Mouse (Mus musculus) CD8-positive naive resting alpha-beta T cell, adult 2 months (primary cell): Measurements from ENCODE around the gene Hp1bp3.

Source experiments
- DNase-seq, 2 experiments: peaks; one replicate each; pipeline ENCODE4 v3.0.0; 2022; ENCODE audit warnings: low read depth in 2 of 2, low spot score in 2 of 2

Gene Hp1bp3

DNA sequence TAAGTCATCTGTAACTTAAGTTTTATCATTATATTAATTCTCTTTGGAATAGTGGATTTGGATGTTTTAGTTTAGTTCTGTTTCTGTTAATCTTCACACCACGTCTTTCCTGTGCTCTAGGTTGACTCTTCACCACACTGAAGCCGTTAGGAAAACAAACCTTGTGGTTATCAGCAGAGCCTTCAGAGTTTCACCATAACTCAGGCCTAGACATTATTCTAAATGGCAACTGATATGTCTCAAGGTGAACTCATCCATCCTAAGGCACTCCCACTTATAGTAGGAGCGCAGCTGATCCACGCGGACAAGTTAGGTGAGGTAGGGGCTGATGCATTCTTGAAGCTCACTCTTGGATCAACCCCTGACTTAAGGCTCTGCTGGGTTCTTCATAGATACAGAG lies 5.3 kb downstream of the Hp1bp3 start:
- no peak for DNase-seq

GRCm38 (mm10) chr4:138222396-138222795 lies 6.3 kb downstream of the Hp1bp3 start:
- DNase-seq, result no peak

DNA sequence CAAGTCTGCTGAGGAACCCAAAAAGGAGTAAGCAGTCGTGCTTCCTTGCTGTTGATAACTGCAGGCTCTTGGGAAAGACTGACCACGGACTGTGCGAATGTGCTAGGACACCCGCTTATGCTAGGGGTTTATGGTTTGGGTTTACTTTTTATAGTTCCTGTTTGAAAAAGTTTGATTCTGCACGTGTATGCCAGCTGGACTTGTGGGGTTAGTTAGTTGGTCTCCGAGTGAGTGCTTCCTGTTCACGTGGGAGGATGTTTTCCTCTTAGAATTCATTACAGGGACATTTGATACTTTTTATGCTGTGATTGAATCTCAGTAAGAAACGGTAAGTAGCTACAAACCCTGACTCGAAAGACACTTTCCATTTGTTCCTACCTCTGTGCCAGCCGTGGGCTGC lies 7.5 kb downstream of the Hp1bp3 start:
- DNase-seq, result no peak

- no peak for DNase-seq
Observed at GRCm38 (mm10) chr4:138246756-138247665, 30.9 kb downstream of the Hp1bp3 start.

GRCm38 (mm10) chr4:138250088-138250960 lies 34.2 kb downstream of the Hp1bp3 start, which contains the start of the genes Sh2d5 and Kif17:
Gene Sh2d5, plus strand, starts transcription at chr4:138250403.
Gene Kif17, plus strand, starts transcription at chr4:138250435.
- DNase-seq, result peak; percentile 49 to 56

GRCm38 (mm10) chr4:138251819-138252218 lies 35.7 kb downstream of the Hp1bp3 start:
- DNase-seq, result no peak

GRCm38 (mm10) chr4:138252231-138252630 lies 36.1 kb downstream of the Hp1bp3 start:
- no peak for DNase-seq

- DNase-seq, result peak in 1 of 2 experiments; percentile 12
Observed at GRCm38 (mm10) chr4:138257116-138257687, 41.1 kb downstream of the Hp1bp3 start.

- DNase-seq, result no peak
Observed at GRCm38 (mm10) chr4:138258663-138259062, 42.6 kb downstream of the Hp1bp3 start.

DNA sequence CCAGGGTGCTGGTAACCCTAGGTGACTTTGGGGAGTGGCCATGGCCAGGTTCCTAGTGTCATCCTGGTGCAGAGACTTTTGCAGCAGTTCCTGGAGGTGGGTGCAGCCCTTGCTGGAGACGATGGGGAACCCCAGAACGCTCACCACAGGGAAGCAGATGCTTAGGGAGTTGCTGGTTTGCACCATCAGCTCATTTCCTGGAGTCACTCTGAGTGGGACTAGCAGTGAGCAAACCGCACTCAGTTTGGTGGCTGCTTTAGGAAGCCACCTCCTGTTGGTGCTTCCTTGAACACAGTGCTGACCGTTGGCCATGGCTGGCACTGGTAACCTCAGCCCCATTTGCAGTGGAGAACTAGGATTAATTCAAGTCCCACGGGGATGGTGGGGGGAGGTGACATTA lies 43.4 kb downstream of the Hp1bp3 start:
- DNase-seq, result no peak

GRCm38 (mm10) chr4:138261843-138262681 lies 46.0 kb downstream of the Hp1bp3 start:
- DNase-seq, result peak; percentile 69 to 81

DNA sequence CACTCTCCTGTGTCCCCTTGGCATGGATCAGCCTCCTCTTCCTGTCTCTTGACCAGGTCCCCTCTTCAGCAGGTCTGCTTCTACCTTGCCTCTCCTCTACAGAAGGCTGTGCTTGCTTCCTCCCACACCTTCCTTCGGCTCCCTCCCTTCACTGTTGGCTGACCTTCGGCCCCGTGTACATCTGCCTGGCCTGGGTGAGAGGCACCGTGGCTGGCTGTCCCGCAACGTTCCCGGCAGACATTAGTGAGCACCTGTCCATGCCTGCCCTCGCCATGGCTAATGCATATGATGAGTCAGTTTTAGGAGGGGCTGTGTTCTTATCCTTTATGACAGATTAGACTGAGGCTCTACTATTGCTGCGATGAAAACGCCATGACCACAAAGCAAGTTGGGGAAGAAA lies 51.8 kb downstream of the Hp1bp3 start:
- no peak for DNase-seq

- DNase-seq, result no peak
Observed at GRCm38 (mm10) chr4:138272011-138272997, 56.2 kb downstream of the Hp1bp3 start.

DNA sequence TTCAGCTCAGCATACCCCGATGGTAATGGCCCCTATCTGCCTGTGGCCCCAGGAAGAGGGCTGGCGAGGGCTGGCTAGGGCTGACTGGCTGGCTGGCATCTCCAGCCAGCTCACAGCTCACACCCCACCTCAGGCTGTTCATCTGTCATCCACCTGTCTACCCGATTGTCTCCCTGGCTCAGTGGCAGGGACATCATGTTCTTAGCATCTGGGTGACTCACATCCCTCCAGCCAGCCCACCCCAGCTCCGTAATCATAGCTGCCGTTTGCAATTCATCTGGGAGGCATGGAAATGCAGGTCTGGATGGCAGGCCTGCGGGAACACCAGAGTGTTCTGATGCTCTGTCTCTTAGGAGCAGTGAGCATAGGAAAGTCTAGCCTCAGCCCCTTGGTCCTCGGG lies 62.2 kb downstream of the Hp1bp3 start:
- DNase-seq, result no peak

DNA sequence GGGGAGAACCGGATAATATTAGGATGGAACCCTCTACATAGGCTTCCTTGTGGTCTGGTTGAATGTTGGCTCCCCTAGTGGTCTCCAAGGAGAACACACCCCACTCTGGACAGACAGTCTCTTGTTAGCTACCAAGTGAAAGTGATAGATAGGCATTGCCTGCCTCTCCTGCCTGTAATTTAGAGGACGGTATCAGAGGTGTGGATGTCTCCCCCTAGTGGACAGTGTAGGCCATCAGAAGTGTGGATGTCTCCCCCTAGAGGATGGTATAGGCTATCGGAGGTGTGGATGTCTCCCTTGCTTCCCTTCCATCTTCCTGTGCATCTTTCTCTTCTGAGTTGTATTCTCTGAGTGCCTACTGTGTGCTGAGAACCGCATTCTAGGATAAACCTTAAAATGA lies 66.7 kb downstream of the Hp1bp3 start:
- peak; percentile 77 to 83 for DNase-seq

DNA sequence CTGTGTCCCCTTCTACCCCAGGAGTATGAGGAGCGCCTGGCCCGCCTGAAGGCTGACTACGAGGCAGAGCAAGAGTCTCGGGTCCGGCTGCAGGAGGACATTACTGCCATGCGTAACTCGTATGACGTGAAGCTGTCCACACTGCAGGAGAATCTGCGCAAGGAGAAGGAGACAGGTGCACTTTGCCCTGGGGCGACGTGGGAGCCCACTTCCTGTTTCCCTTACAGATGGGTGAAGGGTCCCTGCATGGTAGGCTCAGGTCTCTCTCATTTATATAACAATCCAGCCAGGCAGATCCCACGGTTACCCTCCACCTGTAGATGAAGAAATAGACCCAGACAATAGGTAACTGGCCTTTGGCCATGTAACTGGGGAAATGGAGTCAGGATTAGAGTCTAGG lies 70.3 kb downstream of the Hp1bp3 start:
- DNase-seq, result no peak

DNA sequence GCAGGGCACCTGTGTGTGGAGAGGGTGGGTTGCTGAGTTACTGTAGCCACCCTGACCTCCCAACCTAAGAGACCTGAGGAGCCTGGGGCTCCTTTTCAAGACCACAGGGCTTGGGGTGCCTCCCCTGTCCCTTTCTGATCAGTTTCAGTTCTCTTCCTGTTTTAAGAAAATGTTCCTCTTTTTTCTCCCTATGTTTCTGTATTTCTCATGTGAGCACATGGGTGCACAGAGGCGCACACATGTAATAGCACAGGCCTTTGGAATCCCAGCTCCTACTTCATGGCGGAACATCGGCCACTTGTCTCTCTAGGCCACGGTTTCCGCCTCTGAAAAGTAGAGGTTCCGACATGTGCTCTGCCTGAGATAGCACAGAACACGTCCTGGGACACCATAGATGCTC lies 72.6 kb downstream of the Hp1bp3 start:
- no peak for DNase-seq

GRCm38 (mm10) chr4:138292028-138292427 lies 75.9 kb downstream of the Hp1bp3 start:
- no peak for DNase-seq

DNA sequence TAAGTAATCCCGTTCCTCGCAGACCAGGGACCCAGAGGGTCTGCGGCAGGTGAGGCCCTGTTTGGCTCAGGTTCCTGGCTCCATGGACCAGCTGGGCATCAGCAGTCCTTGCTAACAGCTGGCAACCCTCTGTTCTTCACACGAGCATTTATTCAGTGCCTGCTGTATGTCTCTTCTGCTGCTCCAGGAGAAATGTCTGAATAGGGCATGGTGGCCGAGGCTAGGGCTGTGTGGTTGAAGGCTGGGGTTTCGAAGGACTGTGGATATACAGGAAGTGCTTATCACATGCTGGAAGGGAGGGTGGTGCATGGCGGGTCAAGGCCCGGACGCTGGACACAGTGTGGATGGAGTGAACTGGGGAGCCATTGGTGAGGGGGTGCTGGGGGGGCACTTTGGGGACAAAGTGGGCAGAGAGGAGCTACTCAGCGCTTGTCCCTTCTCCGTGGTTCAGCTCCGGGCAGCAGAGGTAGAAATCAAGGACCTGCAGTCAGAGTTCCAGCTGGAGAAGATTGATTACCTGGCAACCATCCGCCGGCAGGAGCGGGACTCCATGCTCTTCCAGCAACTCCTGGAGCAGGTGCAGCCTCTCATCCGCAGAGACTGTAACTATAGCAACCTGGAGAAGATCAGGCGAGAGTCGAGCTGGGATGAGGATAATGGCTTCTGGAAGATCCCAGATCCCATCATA lies 77.3 kb downstream of the Hp1bp3 start:
- DNase-seq, result no peak
